Mouse (Mus musculus): ENCODE results near the gene Ttc8.

DNA sequence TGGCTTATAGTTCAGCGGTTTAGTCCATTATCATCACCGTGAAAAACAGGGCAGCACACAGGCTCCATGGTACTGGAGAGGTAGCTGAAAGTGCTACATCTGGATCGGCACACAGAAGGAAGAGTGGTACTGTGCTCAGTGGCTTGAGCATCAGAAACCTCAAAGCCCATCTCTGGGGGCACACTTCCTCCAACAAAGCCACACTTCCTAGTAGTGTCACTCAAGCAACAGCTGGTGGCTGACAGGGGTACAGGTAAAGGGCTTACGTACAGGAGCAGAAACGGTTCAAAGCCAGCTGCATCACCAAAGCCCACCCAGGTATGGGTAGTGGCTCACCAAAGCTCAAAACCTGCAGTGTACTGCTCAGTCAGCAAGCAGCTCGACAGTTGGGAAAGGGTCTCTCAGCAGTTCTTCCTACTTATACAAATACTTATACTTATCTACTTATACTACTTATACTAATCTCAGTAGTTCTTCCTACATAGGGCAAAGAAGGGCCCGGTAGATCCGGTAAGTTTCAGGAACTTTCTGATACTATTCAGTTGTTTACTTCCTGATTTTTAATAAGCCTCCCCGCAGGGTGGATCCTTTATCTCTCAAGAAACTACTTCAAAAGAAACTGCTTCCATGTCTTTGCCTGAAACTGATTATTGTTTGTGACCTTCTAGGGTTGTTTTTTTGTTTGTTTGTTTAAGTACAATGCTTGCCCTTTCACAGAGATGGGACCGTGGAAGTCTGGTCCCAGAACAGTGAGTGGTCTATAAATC is 78.5 kb downstream of the Ttc8 start:
- TF ChIP-seq CTCF (conservative IDR thresholded peaks at IDR 0.05; ENCODE audit: insufficient read depth, insufficient read length, low read depth, low read length) (no peak), POLR2A (IDR thresholded peaks at IDR 0.05; ENCODE audit: low read depth, low read length) (no peak)

Measured in kidney, adult 2 months (tissue).